Mouse (Mus musculus) hindbrain, embryonic 14.5 days (tissue): ENCODE data around the gene Ferd3l. TPM values are rescaled to one million over a fixed set of nuclear protein-coding genes. Genes with fewer than 3 reads are reported as not detected.

Source experiments
- ATAC-seq: fragments of 200-750 bp; cut with Nextera tagmentation; 2 replicates; pipeline ENCODE4 v1.8.0; 2017; ENCODE audit warnings: moderate number of reproducible peaks, mild to moderate bottlenecking, moderate TSS enrichment, moderate library complexity; ENCODE audit not compliant: low FRiP score
- DNase-seq: peaks from one replicate; pipeline ENCODE4 v3.0.0-alpha.2; 2015; ENCODE audit warnings: low spot score
- H3K27ac ChIP-seq: fragments of 300-500 bp; sonication (generic); 2 replicates; pipeline ENCODE4 v1.5.1; 2014; ENCODE audit warnings: mild to moderate bottlenecking, moderate library complexity
- H3K27me3 ChIP-seq: fragments of 300-500 bp; sonication (generic); 2 replicates; pipeline ENCODE4 v1.6.1; 2014; ENCODE audit warnings: mild to moderate bottlenecking, low read length, mixed read lengths; ENCODE audit not compliant: control insufficient read depth, insufficient read depth
- H3K36me3 ChIP-seq: fragments of 300-500 bp; sonication (generic); replicated peaks from 2 replicates; pipeline ENCODE4 v1.6.1; 2014; ENCODE audit not compliant: control insufficient read depth, insufficient read depth
- H3K4me1 ChIP-seq: fragments of 300-500 bp; sonication (generic); replicated peaks from 2 replicates; pipeline ENCODE4 v1.6.1; 2014; ENCODE audit warnings: antibody characterized with exemption, low read length, mixed read lengths; ENCODE audit not compliant: control insufficient read depth, insufficient read depth
- H3K4me2 ChIP-seq: fragments of 300-500 bp; sonication (generic); replicated peaks from 2 replicates; pipeline ENCODE4 v1.6.1; 2014; ENCODE audit warnings: mild to moderate bottlenecking, moderate library complexity
- H3K4me3 ChIP-seq: fragments of 300-500 bp; sonication (generic); replicated peaks from 2 replicates; pipeline ENCODE4 v1.5.1; 2014; ENCODE audit warnings: mild to moderate bottlenecking, low read length
- H3K9ac ChIP-seq: fragments of 300-500 bp; sonication (generic); 2 replicates; pipeline ENCODE4 v1.6.1; 2014
- H3K9me3 ChIP-seq: fragments of 300-500 bp; sonication (generic); 2 replicates; pipeline ENCODE4 v1.6.1; 2016; ENCODE audit warnings: low read length; ENCODE audit not compliant: control insufficient read depth
- WGBS: fragments of 180-500 bp; shearing (Covaris S2); extraction: QIAGEN DNeasy Blood & Tissue Kit; methylation state at CpG from one replicate; pipeline ENCODE4 v1.1.7; 2014; 5-methylcytosine and 5-hydroxymethylcytosine counted together
- polyA plus RNA-seq: library from polyadenylated mRNA; unstranded; fragments of >200 nt; fragmentation: Nextera tagmentation; extraction: Ambion mirVana; gene quantifications from 2 replicates; pipeline ENCODE4 v1.2.1, GENCODE M21; 2014

The Ferd3l gene
- polyA plus RNA-seq = 0.68 TPM in 1 of 2 replicates, not detected in the other

DNA sequence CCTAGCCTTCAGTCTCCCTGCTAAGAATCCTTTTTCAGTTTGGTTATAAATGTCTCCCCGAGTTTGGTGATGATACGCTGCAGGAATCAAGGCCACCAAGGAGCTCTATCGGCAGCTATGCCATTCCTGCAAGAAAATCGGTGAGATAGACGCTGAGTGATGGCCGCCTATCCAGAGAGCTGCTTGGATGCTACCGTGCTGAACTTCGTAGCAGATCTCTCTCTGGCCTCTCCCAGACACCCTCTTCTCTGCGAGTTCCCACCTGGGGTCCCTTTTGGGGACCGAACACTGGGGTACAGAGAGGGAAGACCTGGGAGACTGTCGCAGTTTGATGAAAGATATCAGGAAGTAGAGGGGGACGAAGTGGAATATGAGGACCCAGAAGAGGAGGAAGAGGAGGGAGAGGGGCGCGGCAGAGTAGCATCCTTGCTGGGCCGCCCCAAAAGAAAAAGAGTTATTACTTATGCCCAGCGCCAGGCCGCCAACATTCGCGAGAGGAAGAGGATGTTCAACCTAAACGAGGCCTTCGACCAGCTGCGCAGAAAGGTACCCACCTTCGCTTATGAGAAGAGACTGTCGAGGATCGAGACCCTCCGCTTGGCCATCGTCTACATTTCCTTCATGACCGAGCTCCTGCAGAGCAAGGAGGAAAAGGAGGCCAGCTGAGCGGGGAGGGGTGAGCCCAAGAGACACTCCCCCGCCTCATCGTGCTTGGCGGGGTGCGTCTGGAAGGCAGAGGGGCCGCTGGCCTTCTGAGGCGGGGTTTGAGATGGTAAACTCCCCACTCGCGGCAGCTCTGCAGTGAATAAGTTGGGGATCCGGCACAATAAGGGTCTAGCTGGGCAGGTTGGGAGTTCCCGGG lies at the start of gene Ferd3l:
Gene Ferd3l, plus strand, starts transcription at position 95 of the 862 bp plus-strand sequence.
- no peak within 1 kb of the TSS for H3K9ac ChIP-seq
- peak within 1 kb of the TSS; percentile 49 for H3K4me2 ChIP-seq

DNA sequence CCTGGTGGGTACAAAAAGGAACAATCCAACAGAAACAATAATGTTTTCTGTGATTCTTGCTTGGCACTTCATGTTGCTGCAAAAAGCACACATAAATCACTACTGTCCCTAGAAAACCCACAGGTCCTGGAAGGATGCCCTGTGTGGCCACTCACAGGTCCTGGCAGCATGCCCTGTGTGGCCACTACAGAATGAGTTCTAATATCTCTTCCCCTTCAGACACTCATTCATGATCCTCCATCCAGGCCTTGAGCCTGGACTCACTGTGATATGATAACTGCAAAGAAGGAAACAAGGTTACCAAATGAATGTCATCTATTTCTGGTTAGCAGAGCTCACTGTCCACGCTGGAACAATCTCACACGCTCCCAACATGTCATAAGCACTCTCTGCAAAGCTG lies 34.3 kb upstream of the Ferd3l start:
- Histone ChIP-seq H3K9ac (no peak overlapping the region), H3K4me3 (no peak overlapping the region), H3K4me2 (no peak overlapping the region), H3K9me3 (peaks cover 2% of the 10 kb centered on the region; the same call in 1 of the 2 replicates), H3K36me3 (no peaks in the 10 kb centered on the region), H3K4me1 (no peaks in the 10 kb centered on the region), H3K27ac (no peak overlapping the region), H3K27me3 (no peaks in the 10 kb centered on the region)
- DNase-seq (no peak), ATAC-seq (no peak)
- WGBS = 83% methylated on average over 2 of the region's 2 CpGs

More for the DNA sequence above, at the start of gene Ferd3l:
- peak within 1 kb of the TSS; percentile 19 for H3K4me3 ChIP-seq
- H3K27me3 ChIP-seq = peaks cover 45% of the 10 kb centered on the region
- H3K9me3 ChIP-seq = no peaks in the 10 kb centered on the region
- ATAC-seq (peak; percentile 40; the same call in 1 of the 2 replicates), DNase-seq (peak; percentile 28)
- 2% methylated on average over 39 of the region's 39 CpGs for WGBS
- H3K4me1 ChIP-seq = peaks cover 13% of the 10 kb centered on the region
- no peaks in the 10 kb centered on the region for H3K36me3 ChIP-seq
- no peak within 1 kb of the TSS for H3K27ac ChIP-seq

DNA sequence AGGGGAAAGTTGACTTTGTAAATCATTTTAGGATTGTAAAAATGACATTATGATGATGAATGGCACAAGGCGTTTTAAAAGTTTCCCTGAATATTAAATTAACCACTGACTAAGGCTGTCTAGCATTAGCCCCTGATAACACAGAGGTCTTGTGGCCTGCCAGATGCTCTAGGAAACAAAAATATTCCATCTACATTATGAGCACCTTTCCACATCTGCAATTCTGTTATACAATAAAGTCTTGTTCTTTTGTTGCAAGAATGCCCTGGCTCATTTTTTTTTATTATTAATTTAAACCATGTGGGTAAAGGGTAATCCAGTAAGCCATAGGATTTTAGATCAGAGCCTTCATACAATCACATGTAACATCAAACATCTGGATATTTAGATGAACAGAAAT lies 33.6 kb upstream of the Ferd3l start:
- Histone ChIP-seq H3K4me2 (no peak overlapping the region), H3K9ac (no peak overlapping the region), H3K4me1 (no peaks in the 10 kb centered on the region), H3K27ac (no peak overlapping the region), H3K36me3 (no peaks in the 10 kb centered on the region), H3K27me3 (no peaks in the 10 kb centered on the region), H3K9me3 (no peaks in the 10 kb centered on the region), H3K4me3 (no peak overlapping the region)
- no peak for ATAC-seq
- 81% methylated on average over 1 of the region's 1 CpGs for WGBS
- no peak for DNase-seq

DNA sequence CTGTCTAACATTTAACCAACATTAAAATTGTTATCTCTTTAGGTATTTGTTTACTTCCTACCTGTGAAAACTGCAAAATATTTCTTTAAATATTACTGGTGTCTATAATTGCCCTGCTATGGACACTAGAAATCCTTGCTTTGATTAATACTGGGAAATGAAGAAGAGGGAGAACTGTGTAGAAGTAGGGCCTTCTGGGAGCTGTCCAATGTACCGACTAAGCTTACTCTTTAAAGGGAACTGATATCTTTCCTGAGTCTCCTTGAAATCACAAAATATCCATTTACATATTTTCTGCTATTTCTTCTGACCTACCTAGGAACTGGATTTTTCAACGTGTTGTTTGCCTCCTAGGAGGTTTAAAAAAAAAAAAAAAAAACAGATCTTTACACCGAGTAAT lies 1.5 kb upstream of the Ferd3l start:
- Histone ChIP-seq H3K27me3 (peaks cover 45% of the 10 kb centered on the region), H3K4me3 (no peak overlapping the region), H3K9me3 (no peaks in the 10 kb centered on the region), H3K27ac (no peak overlapping the region), H3K9ac (no peak overlapping the region), H3K4me1 (peaks cover 13% of the 10 kb centered on the region), H3K36me3 (no peaks in the 10 kb centered on the region), H3K4me2 (no peak overlapping the region)
- ATAC-seq (no peak), DNase-seq (no peak)
- WGBS = 13% methylated on average over 3 of the region's 3 CpGs

DNA sequence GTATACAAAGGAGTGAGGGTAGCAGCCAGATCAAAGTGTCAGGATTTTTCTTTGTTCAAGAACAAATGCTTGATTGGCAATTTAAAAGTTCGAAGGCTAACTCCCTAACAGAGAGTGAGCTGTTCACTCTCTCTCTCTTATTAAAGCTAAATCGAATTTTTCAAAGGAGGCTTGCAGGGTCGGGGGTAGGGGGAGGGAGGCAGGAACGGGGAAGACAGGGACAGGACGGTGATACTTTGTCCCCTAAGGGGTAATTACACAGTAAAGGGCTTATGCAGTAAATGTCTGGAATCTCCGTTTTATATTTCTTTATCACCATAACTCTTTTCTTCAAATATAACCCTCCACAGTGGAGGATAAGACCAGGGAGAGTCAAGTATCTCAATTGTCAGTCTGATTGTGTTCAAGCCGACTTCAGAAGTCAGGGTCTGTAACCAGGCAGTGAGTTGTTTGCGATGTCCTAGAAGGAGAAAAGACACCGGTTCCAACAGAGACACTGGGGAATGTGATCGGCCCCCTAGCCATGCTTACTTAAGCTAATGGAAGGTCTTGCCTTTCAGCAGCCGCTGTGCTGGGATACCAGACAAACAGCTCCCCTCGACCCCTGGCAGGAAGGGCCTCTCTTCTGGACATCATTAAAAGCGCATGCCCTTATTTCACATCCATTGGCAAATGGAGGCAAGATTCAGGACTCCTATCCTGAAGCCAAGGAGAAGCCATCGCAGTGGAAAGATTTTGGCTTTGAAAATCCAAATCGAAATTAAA lies 709 bp upstream of the Ferd3l start:
- H3K4me2 ChIP-seq = peak overlapping the region; percentile 49
- peak overlapping the region; percentile 19; the same call in 1 of the 2 replicates for H3K4me3 ChIP-seq
- under 1% methylated on average over 15 of the region's 15 CpGs for WGBS

DNA sequence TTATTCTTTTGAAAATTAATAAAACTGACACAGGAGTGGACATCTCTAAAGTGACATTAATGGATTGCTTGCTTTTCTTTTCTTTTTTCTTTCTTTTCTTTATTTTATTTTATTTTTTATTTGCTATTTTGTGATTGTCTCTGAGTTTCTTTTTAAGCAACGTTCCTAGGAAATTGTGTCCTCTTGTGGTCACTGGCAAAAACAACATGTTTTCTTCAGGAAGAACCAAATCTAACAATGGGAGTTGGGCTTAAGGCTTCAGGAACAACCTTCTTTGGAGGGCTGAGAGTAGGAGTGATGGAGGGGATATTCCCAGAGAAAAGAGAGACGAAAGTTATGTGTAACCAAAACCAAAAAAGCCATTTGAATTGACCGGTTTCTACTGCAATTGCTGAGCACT lies 24.6 kb downstream of the Ferd3l start:
- H3K9ac ChIP-seq = no peak overlapping the region
- no peak overlapping the region for H3K4me2 ChIP-seq
- peaks cover 59% of the 10 kb centered on the region for H3K27me3 ChIP-seq
- 5% methylated on average over 3 of the region's 3 CpGs for WGBS
- DNase-seq (no peak), ATAC-seq (no peak)
- H3K4me3 ChIP-seq = no peak overlapping the region
- H3K27ac ChIP-seq = no peak overlapping the region
- no peaks in the 10 kb centered on the region for H3K9me3 ChIP-seq
- H3K36me3 ChIP-seq = no peaks in the 10 kb centered on the region
- H3K4me1 ChIP-seq = peaks cover 6% of the 10 kb centered on the region; the same call in 1 of the 2 replicates

More for the DNA sequence above, 709 bp upstream of the Ferd3l start:
- H3K36me3 ChIP-seq = no peaks in the 10 kb centered on the region
- peak; percentile 65; the same call in 1 of the 2 replicates for ATAC-seq
- H3K27me3 ChIP-seq = peaks cover 45% of the 10 kb centered on the region
- no peak overlapping the region for H3K9ac ChIP-seq
- DNase-seq = no peak
- no peaks in the 10 kb centered on the region for H3K9me3 ChIP-seq
- no peak overlapping the region for H3K27ac ChIP-seq
- peaks cover 13% of the 10 kb centered on the region for H3K4me1 ChIP-seq

DNA sequence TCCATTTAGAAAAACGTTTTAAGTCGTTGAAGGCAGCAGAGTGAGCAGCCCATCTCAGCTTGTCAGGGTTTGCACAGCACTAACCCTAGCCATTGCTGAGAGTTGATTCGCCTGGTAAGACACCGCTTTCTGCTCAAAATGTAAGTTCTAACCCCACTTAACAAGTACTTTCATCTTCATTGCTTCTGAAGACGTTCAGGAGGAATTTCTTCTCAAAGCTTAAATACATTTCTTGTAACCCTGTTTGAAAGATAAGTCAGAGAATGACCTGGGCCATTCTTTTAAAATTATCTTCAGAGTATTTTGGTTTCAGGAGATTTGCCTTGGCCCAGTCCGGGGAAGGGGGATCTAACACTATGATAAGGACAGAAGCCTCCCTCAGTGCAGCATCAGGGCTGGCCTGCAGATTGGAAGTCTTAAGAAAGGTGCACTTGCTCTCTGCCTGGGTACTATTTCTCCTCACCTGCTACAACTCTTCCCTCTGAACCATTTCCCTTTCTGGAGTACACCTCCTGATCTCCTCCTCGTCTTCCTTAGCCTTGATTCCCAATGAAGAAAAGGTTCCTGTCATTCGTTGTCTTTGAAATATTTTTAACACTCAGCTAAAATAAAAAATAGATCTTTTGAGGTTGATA lies 26.8 kb downstream of the Ferd3l start:
- no peaks in the 10 kb centered on the region for H3K36me3 ChIP-seq
- no peak overlapping the region for H3K4me3 ChIP-seq
- H3K9me3 ChIP-seq = no peaks in the 10 kb centered on the region
- H3K4me1 ChIP-seq = peaks cover 7% of the 10 kb centered on the region; the same call in 1 of the 2 replicates
- WGBS = 9% methylated on average over 8 of the region's 8 CpGs
- no peak overlapping the region for H3K27ac ChIP-seq
- no peak overlapping the region for H3K4me2 ChIP-seq
- H3K27me3 ChIP-seq = peaks cover 76% of the 10 kb centered on the region
- no peak for DNase-seq
- no peak for ATAC-seq
- no peak overlapping the region for H3K9ac ChIP-seq

DNA sequence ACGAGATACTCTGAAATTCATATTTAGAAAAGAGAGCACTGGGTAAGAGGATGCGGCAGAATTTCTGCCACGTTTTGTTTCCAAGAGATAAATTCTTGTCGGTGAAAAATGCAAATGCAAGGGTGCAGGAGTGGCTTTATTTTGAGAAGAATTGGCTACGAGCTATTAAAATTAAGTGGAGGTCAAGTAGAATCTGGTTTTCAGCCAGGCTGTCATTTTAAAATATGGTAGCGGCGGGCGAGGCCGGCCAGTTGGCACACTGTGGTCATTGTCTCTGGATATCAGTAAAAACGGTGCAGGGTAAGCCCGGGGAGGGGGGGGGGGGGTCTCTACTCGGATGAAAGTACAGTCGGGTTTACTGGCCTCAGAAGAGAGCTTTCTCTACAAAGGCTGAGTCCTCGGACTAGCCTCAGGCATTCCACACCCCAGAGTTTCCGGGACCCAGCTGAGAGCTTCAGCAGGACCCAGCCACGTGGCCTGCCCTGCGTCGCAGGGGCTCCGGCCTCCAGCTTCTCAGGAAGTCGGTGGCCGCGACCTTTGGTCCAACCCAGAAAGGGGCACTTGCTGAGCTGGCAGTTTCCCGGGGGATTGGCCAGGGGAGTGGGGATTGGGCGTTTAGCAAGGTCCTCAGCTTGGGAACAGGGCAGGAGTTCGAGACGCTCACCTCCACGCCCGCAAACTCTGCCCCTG lies 27.5 kb downstream of the Ferd3l start:
- Histone ChIP-seq H3K9ac (no peak overlapping the region), H3K27ac (no peak overlapping the region), H3K4me1 (peaks cover 7% of the 10 kb centered on the region; the same call in 1 of the 2 replicates), H3K4me2 (no peak overlapping the region; the same call in 1 of the 2 replicates), H3K36me3 (no peaks in the 10 kb centered on the region), H3K27me3 (peaks cover 81% of the 10 kb centered on the region), H3K9me3 (no peaks in the 10 kb centered on the region), H3K4me3 (no peak overlapping the region; the same call in 1 of the 2 replicates)
- DNase-seq (peak; percentile 40), ATAC-seq (0 out of 2 replicates have a peak, but pooled peaks have one; percentile 22)
- WGBS = 1% methylated on average over 28 of the region's 28 CpGs
